Mouse (Mus musculus) spleen, postnatal 36 days (tissue): ENCODE measurements around the gene Bcl9.

Experiments
- DNase-seq, 2 experiments: peaks; one replicate each; pipeline ENCODE4 v3.0.0; 2022; ENCODE audit warnings: low spot score in 2 of 2, mixed read lengths in 1 of 2

The Bcl9 gene

GRCm38 (mm10) chr3:97296941-97297552, 670 bp downstream of the Bcl9 start:
- peak; percentile 7 for DNase-seq

DNA sequence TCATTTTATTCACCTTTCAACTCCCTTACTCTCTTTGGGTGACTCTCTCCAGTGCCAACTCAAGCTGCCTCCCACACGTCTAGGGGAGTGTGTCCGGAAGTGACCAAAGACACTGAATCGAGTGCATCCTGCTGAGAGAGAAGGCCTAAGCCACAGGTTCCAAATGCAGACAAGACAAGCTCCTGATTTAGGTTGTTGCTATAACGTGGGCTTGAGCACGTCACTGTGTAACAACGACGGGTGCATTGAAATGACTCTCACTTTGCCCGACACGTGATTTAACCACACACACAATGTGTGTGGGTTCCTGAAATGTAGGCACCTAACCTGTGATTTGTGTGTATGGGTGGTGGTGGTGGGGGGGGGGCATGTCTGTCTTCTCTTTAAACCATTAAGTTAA, 3.4 kb downstream of the Bcl9 start:
- peak; percentile 5 to 29 for DNase-seq

- no peak for DNase-seq
These were observed 12.8 kb downstream of the Bcl9 start for GRCm38 (mm10) chr3:97284878-97285277.

GRCm38 (mm10) chr3:97284056-97284455, 13.7 kb downstream of the Bcl9 start:
- no peak for DNase-seq

DNA sequence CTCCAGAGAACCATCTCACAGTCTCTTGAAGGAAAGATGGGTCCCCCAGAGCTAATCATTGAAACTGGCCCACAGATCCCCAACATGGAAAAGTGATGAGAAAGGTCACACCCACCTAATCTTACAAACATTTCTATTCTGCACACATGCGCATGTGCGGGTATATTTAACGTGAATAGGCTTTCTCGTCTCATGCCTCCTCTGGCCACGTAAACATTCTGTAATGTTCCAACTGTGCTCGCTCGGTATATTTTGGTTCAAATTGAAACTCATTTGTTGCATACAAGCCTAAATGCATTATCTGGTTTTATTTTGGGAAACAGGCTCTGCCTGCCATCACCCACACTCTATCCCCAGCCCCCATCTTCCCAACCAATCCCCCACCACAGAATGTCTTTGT, 16.3 kb downstream of the Bcl9 start:
- DNase-seq = no peak

- DNase-seq = no peak
These were observed 22.0 kb downstream of the Bcl9 start for GRCm38 (mm10) chr3:97275708-97276107.

DNA sequence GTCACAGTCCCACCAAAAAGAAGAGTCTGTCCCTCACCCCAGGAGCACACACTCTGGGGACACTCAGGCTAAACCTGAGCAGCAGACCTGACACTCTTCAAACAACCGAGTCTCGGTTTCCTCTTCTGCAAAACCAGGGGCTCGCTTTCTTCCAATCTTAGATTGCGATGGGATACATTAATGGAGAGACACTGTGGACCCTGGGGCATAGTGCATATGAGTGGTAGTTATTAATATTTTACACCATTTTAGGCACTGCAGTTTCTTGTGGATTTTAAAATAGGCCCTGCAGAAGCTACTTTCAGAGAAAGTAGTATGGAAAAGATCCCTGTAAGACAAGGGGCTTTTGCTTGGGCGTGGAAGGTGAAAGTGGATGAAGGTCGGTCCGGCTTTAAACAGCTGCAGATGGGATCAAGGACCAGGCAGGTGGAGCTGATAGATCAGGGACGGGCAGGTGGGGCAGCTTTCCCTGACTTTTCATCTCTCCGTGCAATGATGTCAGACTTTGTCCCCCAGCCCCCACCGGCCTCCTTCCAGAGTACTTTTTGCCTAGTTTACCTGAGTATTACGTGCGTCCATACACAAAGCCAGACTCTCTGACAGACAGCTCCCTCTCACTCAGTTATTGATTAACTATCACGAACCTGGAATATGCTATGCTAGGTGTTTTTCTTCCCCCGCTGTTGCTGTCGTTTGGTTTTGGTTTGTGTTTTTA, 23.0 kb downstream of the Bcl9 start:
- DNase-seq = no peak

DNA sequence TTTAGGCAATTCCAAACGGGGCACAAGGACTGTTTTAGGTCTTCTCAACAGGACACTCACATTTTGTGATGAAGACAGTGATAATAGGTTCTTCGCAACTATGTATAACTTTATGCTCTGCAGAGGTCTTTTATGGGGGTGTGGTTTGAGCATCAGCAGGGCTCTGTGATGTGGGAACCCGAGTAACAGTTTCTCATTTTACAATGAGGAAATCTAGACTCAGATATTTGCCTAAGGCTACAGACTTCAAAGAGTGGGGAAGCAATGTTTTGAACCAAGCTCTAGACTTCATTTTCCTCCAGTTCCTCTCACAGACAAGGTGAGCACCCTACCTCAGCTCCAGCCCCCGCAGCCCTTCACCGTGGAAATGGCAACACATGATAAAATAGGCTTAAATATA, 23.8 kb downstream of the Bcl9 start:
- no peak for DNase-seq

GRCm38 (mm10) chr3:97265667-97266415, 31.9 kb downstream of the Bcl9 start:
- no peak for DNase-seq

GRCm38 (mm10) chr3:97262235-97262634, 35.5 kb downstream of the Bcl9 start:
- DNase-seq = no peak

- no peak for DNase-seq
These were observed 41.9 kb downstream of the Bcl9 start for GRCm38 (mm10) chr3:97255706-97256339.

DNA sequence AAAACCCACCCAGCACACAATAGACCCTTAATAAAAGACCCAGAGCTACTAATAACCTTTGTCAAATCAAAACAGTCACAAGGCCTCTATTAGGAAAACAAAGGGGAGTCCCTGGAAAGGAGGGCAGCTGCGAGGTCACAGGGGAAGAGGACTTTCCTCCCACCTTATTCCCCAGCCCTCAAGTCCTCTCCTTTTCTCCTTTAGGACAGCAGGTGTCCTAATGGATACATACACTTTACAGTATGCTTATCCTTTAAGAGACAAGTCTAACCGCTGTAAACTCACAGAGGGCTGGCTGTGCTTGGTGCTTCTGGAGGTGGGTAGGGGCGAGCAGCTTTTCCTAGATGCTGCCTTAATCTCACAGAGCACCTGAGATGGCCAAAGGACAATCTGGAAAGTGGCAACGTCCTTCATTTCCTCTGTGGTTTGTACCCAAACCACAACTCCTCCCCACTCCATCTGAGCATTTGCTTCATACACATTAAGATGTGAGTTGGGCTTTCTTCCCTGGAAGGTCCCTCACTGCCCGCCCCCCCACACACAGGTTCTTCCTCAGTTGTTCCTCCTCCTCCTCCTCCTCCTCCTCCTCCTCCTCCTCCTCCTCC, 42.8 kb downstream of the Bcl9 start:
- DNase-seq = no peak

GRCm38 (mm10) chr3:97253823-97254600, 43.7 kb downstream of the Bcl9 start:
- DNase-seq = no peak

GRCm38 (mm10) chr3:97252896-97253295, 44.8 kb downstream of the Bcl9 start:
- no peak for DNase-seq

DNA sequence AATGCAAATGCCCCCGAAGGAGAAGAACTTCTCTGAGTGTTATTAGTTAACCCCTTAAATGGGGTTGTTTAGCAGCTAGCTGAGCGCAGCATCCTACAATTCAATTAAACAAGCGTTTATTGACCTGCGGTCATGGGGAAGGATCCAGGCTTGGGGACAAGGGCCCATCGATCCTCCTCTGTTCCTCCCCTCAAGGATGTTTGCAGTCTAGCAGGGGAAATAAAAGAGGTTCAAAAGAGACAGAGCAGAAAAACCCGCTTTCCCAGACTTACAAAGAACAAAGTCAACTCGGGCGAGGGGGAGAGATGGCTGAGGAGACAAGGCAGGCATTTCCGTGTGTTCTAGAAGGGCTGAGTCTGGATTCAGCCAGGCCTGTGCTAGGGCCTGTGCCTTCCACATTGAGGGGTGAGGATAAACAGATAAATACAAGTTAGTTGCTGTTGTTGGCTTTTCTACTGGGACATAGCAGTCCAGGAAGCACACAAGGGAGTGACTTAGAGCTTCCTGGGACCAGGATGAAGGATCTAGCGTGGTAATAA, 55.0 kb downstream of the Bcl9 start:
- DNase-seq = no peak

GRCm38 (mm10) chr3:97241826-97242225, 55.9 kb downstream of the Bcl9 start:
- DNase-seq = no peak

DNA sequence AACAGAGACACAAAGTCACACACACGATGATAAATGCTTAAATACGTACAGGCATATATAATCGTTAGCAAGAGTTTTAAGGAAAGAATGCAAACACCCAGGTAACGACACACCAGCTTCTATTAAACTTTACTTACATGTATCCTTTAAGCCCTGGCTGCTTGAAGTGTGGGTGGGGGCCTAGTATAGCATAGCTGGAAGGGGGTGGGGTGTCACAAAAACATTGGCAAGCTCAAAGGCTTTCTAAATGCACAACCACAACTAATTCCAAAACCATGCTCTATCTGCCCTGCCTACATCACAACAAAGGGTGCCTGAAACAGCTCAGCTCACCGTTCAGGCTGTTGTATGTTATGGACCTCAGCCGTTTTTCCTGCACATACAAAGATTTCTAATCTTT, 57.9 kb downstream of the Bcl9 start:
- no peak for DNase-seq

GRCm38 (mm10) chr3:97239316-97239715, 58.4 kb downstream of the Bcl9 start:
- no peak for DNase-seq

- DNase-seq = peak; percentile 16 to 27
These were observed 59.2 kb downstream of the Bcl9 start for GRCm38 (mm10) chr3:97238521-97238920.

- peak in 1 of 2 experiments; percentile 28 for DNase-seq
These were observed 60.3 kb downstream of the Bcl9 start for GRCm38 (mm10) chr3:97237403-97237802.

DNA sequence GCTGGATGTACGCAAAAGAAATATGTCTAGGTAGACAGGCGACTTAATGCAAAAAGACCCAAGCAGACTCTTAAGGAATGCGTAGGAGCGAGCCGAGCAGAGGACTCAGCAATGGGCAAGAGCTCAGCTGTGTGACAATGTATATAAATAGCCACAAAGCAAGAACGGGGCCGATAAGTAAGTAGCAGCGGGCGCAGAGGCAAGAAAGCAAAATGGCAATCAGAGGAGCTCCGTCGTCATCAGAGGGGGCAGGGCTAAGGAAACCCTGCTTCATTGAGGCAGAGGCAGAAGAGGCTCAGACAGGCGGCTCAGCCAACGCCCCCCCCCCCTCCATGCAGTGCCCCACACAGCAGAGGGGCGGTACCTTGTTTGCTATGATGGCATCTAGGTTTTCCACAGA, 62.9 kb downstream of the Bcl9 start:
- no peak for DNase-seq
